ENCODE assay signal across 8 mouse cellular contexts in the genomic region with DNA sequence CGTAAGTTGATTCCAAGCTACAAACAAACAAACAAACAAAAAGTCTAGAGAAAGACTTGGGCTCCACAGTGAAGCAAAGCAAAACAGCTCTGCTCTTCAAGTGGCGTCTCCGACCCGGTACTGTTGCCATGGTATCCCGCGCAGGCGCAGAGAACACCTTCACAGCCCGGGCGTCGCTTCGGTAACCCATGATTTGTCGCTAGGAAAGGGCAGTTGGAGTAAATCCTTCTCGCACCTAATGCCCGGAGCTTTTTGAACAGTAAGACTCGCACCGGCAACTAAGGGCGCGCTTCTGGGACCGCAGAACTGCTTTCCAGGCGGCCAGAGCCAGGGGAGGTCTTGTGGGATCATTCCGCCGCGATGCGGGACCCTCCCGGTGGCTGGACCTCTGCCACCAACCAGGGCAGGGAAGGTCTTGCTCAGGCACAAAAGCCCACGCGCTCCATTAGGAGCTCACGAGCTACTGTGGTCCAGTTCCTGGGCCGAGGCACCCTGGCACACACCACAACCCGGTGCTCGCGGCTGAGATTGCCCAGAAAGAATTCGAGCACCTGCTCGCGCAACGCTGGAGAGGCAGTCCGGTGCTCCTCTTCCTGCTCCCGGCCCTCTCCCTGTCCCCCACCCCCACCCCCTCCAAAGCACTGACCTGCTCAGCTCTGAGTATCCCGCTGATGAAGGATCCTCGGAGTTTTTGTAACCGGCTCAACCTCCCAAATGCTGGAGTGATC. TPM values are rescaled to one million over a fixed set of nuclear protein-coding genes. Genes with fewer than 3 reads are reported as not detected.
DNase-seq lines count a peak whose midpoint lies in the region; ATAC-seq lines count a peak whose summit lies in the region.

No protein-coding gene starts in this region.

- H3K9me3 ChIP-seq in forebrain, embryonic 11.5 days (ENCODE audit: control insufficient read depth, low read length), result no peaks in the 10 kb centered on the region
- H3K9me3 ChIP-seq in heart, embryonic 16.5 days (replicated peaks; ENCODE audit: control insufficient read depth, low read length), result no peaks in the 10 kb centered on the region
- H3K9me3 ChIP-seq in liver, embryonic 12.5 days (replicated peaks), result no peaks in the 10 kb centered on the region

- DNase-seq in CD4-positive helper T cell, adult 2 months (ENCODE audit: low read depth, low spot score), result peak; percentile 53
- DNase-seq in brain, embryonic 18.5 days (ENCODE audit: low read depth, low spot score), result peak; percentile 71
- DNase-seq in forebrain, embryonic 11.5 days (ENCODE audit: low spot score), result peak; percentile 91
- peak; percentile 91 to 94 for DNase-seq in kidney, postnatal 25 days
- peak; percentile 26 to 29 for DNase-seq in natural killer cell, adult 2 months (ENCODE audit: low spot score in 2 of 2)
- peak; percentile 59 for DNase-seq in telencephalon, adult 2 months (ENCODE audit: low read depth, low spot score)

- under 1% methylated on average over 41 of the region's 41 CpGs for WGBS in forebrain, embryonic 11.5 days
- WGBS in heart, embryonic 16.5 days, result under 1% methylated on average over 41 of the region's 41 CpGs
- WGBS in liver, embryonic 12.5 days (ENCODE audit: insufficient replicate concordance), result under 1% methylated on average over 41 of the region's 41 CpGs

- H3K27me3 ChIP-seq in forebrain, embryonic 11.5 days (ENCODE audit: control insufficient read depth, insufficient read depth, low read length), result no peaks in the 10 kb centered on the region
- H3K27me3 ChIP-seq in heart, embryonic 16.5 days (ENCODE audit: control insufficient read depth, insufficient read depth, low read length), result 0 out of 2 replicates have a peak, but pooled peaks cover 3% of the 10 kb centered on the region
- peaks cover 37% of the 10 kb centered on the region for H3K27me3 ChIP-seq in liver, embryonic 12.5 days (replicated peaks)

- peak; percentile 81 for ATAC-seq in forebrain, embryonic 11.5 days (replicated peaks; ENCODE audit: low FRiP score)
- ATAC-seq in heart, embryonic 16.5 days (replicated peaks; ENCODE audit: extremely low read depth, insufficient read depth, low FRiP score), result peak; percentile 82
- peak; percentile 51; the same call in 1 of the 2 replicates for ATAC-seq in liver, embryonic 12.5 days

- peak overlapping the region; percentile 95 for H3K27ac ChIP-seq in forebrain, embryonic 11.5 days (ENCODE audit: low read depth, low read length)
- no peak overlapping the region for H3K27ac ChIP-seq in heart, embryonic 16.5 days (ENCODE audit: low read length)
- no peak overlapping the region for H3K27ac ChIP-seq in liver, embryonic 12.5 days

- peaks cover 10% of the 10 kb centered on the region; the same call in 1 of the 2 replicates for H3K4me1 ChIP-seq in forebrain, embryonic 11.5 days (replicated peaks; ENCODE audit: control insufficient read depth, insufficient read depth, low read length)
- H3K4me1 ChIP-seq in heart, embryonic 16.5 days (ENCODE audit: control insufficient read depth, insufficient read depth, low read length), result peaks cover 5% of the 10 kb centered on the region; the same call in 1 of the 2 replicates
- H3K4me1 ChIP-seq in liver, embryonic 12.5 days, result peaks cover 3% of the 10 kb centered on the region; the same call in 1 of the 2 replicates

- H3K4me2 ChIP-seq in forebrain, embryonic 11.5 days (ENCODE audit: low read depth, low read length, severe bottlenecking), result peak overlapping the region; percentile 73
- peak overlapping the region; percentile 100 for H3K4me2 ChIP-seq in heart, embryonic 16.5 days (ENCODE audit: low read depth, low read length)
- peak overlapping the region; percentile 79 for H3K4me2 ChIP-seq in liver, embryonic 12.5 days

- no peaks in the 10 kb centered on the region for H3K36me3 ChIP-seq in forebrain, embryonic 11.5 days (ENCODE audit: control insufficient read depth, insufficient read depth, low read length)
- H3K36me3 ChIP-seq in heart, embryonic 16.5 days (ENCODE audit: control insufficient read depth, insufficient read depth), result no peaks in the 10 kb centered on the region
- H3K36me3 ChIP-seq in liver, embryonic 12.5 days, result no peaks in the 10 kb centered on the region

- peak overlapping the region; percentile 79 for H3K4me3 ChIP-seq in forebrain, embryonic 11.5 days (ENCODE audit: low read depth, low read length)
- H3K4me3 ChIP-seq in heart, embryonic 16.5 days (ENCODE audit: low read length), result peak overlapping the region; percentile 74
- peak overlapping the region; percentile 56 for H3K4me3 ChIP-seq in liver, embryonic 12.5 days

- peak overlapping the region; percentile 92 for H3K9ac ChIP-seq in forebrain, embryonic 11.5 days (ENCODE audit: low read length)
- peak overlapping the region; percentile 71 for H3K9ac ChIP-seq in heart, embryonic 16.5 days (ENCODE audit: low read length)
- H3K9ac ChIP-seq in liver, embryonic 12.5 days, result peak overlapping the region; percentile 41; the same call in 1 of the 2 replicates

RNA-seq across cellular contexts. Expression of gene Plch1, which starts 0.5 kb away (rescaled TPM):
- polyA plus RNA-seq in forebrain, embryonic 11.5 days (2014; fragmentation: Nextera tagmentation; extraction: Ambion mirVana), result 27.5 and 27.6 TPM in 2 replicates
- polyA plus RNA-seq in heart, embryonic 16.5 days (2015; fragmentation: Nextera tagmentation; extraction: Ambion mirVana), result 0.33 and 1.1 TPM in 2 replicates
- polyA plus RNA-seq in liver, embryonic 12.5 days (2016; fragmentation: Nextera tagmentation; extraction: Ambion mirVana), result 0.14 and 0.19 TPM in 2 replicates

RNA-seq across cellular contexts. Expression of gene E130311K13Rik, which starts 30.5 kb away (rescaled TPM):
- 3.0 and 4.0 TPM in 2 replicates for polyA plus RNA-seq in forebrain, embryonic 11.5 days (2014; fragmentation: Nextera tagmentation; extraction: Ambion mirVana)
- 3.7 and 4.0 TPM in 2 replicates for polyA plus RNA-seq in heart, embryonic 16.5 days (2015; fragmentation: Nextera tagmentation; extraction: Ambion mirVana)
- polyA plus RNA-seq in liver, embryonic 12.5 days (2016; fragmentation: Nextera tagmentation; extraction: Ambion mirVana), result 2.2 and 2.5 TPM in 2 replicates

Comparison
In these comparisons a context has a peak if more than half of its experiments do, and no peak if none do; other contexts are left out.
1. DNase-seq: peak in every context shown above with its lines; median percentile 92 in kidney, postnatal 25 days; 91 in forebrain, embryonic 11.5 days; 71 in brain, embryonic 18.5 days; 59 in telencephalon, adult 2 months; 53 in CD4-positive helper T cell, adult 2 months; 28 in natural killer cell, adult 2 months.
2. H3K9ac ChIP-seq: peak in every context shown above with its lines; median percentile 92 in forebrain, embryonic 11.5 days; 71 in heart, embryonic 16.5 days; 41 in liver, embryonic 12.5 days.
3. RNA of gene Plch1, which starts 0.5 kb away (polyA plus RNA-seq): 27.5 to 27.6 TPM in forebrain, embryonic 11.5 days; 0.33 to 1.1 TPM in heart, embryonic 16.5 days and 0.14 to 0.19 TPM in liver, embryonic 12.5 days; every median in the first group is over 10 times any median in the second.
4. Peak in every context shown above with its lines, with median percentiles within 50 percentile points of each other: ATAC-seq, H3K4me2 ChIP-seq and H3K4me3 ChIP-seq.